Mouse (Mus musculus): Measurements from ENCODE around the gene E2f1.

The E2f1 gene

DNA sequence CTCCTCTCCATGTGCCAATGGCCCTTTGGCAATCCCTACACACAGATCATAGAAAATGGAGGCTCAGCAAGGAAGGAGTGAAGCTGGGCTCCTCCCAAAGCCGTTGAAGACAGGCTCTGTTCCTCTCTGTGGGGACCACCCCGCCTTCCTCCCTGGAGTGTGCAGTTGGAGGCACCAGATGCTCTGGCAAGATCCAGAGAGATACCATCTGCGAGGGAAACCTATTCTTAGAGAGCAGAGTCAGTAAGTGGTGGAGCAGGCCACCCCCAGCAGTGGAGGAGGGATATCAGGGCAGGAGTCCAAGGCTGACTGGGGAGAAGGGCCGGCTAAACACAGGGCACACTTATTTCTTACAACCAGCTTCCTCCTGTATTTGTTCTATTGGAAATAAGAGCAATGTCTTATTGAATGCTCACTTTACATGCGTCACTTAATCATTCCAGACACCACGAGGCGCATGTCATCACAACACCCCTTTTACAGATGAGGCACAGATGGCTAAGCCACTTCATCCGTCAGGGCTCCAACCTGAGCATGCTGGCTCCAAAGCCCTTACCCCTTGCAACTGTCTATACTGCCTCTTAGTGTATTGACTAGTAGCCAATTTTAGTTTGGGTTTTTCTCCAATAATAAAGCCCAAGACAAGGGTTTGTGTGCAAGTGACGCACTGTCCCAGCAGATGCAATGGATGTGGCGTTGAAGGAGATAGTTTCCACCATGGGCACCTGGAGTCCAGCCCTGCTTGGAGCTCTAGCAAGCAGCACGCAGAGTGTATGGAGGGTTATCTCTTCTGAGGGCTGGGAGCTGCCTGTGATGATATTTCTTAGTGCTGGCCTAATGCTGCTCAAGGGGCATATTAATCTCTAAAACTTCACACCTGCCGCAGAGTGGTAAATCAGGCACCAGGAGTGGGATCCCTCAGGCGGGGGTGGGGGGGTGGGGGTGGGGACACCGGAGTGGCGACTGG, 14.5 kb upstream of the E2f1 start:
- no peak for DNase-seq (ENCODE audit: low read depth, low spot score)

DNA sequence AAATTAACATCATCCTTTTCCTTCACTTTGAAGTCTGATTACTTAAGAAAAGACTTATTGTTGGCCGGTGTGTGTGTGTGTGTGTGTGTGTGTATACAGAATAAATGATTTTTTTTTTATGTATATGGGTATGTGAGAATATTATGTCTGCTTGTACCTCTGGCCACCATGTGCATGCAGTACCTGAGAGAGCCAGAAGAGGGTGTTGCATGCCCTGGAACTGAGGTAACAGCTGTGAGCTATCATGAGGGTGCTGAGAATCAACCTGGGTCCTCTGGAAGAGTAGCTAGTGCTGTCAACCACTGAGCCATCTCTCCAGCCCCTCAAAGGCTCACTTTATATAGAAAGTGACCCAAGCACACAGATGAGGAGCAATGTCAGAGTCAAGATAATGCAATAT, 11.7 kb upstream of the E2f1 start:
- no peak for DNase-seq (ENCODE audit: low read depth, low spot score)

DNA sequence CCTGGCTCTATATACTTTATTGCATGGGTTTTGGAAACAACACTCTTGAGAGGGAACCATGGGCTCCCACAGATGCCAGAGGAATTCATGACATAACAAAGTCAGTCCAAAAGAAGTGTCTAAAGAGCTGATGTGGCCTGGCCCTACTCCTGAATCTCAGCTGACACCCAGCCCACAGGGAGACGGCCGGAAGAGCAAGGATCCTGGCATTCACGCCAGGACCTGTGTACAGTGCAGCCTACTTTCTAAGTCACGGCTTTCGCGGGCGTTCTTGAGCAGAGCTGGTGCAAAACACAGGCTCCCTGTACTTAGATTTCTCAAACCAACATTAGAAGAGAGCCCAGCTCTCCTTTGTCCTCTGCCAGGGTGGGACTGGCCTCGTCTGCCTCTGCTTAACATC, 10.9 kb upstream of the E2f1 start:
- DNase-seq (ENCODE audit: low read depth, low spot score): peak; percentile 26

DNA sequence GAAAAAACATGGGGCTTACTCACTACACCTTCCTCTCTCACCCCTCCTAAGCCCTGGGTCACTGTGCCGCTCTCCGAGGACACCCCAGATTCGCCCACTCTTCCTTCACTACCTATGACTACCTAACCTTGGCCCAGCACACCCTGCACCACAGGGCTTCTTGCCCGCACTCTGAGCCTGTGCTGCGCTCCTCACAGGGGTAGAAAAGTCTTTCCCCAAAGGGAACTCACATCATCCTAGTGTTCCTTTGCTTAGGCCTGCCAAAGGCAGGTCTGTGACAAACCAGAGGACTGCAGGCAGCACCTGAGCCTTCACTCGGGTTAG, 8.0 kb upstream of the E2f1 start:
- DNase-seq (ENCODE audit: low read depth, low spot score): no peak

DNA sequence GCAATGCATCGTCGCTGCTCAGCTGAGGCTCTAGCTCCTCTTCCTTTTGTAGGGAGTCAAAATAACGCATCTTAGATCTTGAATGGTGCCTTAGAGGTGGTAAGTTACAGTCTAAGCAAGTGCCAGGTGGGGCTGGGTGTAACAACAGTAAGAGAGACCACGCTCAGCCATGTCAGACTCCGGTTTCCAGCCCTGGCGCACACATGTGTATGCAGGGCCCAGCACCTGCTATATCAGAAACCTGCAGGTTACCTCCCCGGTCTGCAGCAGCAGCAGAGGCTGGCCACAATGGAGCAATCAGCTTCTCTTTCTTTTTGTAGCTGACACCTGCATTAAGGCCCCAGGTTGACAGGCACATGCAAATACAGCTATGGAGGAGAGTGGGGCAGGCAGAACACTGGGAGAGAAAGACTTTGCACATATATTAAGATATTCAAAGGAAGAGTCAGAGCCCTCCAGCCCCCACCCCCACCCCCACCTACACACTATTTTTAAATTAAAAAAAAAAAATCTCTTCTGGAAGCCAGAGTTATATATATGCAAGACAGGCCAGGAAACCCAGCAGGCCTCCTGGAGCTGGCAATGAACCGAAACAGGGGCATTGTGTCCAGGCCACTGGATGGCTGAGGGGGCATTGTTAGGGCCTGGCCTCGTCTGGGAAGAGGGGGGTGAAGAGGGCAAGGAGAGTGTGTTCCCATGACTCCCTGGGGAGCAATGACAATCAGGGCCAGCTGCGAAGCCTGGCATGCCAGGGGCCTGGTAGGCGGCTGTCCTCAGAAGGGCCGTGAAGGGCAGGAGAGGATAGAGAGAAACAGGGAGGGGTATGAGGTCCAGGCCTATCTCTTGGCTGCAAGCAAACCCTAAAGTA, 7.4 kb upstream of the E2f1 start:
- no peak for DNase-seq (ENCODE audit: low read depth, low spot score)

DNA sequence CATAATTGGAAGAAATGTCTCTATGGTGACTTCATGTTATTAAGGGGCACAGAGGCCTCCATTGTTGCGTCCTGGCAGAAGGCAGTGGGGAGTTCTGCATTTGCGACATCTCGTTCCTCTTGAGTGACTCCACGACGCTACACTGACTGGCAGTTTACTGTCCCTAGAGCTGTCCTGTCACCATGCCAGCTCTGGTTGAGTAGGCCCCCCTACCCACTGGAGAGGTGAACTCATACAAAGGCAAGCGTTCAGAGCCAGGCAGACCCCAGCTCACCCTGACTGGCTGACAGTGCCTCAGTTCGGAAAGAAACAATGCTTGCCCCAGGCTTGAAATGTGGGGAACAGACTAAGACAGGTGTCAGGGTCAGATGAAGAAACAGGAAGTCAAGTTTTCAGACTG, 4.6 kb upstream of the E2f1 start:
- no peak for DNase-seq (ENCODE audit: low read depth, low spot score)

DNA sequence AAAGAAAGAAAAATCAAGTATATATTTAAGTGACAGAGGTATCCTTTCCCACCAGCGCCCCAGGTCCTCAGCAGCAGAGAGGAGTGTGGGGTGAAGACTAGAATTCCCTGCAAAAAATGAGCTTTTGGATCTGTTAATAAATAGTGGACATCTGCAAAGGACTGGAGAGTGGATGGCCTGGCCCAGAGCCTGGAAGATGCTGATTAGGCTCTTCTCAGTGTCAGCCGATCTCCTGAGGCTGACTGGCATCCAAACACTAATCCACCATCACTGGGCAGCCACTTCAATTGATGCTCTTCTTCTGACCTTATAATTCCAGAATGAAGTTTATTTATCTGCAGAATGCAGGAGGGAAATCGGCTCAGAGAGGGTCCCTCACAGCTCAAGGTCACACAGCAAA, 3.3 kb upstream of the E2f1 start:
- DNase-seq (ENCODE audit: low read depth, low spot score): no peak

DNA sequence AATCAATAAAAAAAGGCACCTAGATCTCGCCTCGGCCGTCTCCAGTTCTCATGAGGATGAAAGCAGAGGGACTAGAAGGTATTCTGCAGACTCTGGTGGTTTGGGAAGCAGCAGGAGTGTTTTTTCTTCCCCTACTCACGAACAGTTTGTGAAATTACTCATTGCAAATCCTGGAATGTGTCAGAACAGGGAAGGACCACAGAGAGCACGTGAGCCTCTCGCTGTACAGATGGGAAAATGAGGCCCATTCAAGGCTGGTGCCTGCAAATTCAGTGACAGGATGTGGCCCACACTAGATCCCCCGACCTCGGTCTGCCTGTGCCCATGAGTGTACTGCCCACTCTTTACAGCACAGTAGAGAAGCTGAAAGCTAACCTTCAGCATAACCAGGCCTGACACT, 2.3 kb upstream of the E2f1 start:
- peak; percentile 64 for DNase-seq (ENCODE audit: low read depth, low spot score)

DNA sequence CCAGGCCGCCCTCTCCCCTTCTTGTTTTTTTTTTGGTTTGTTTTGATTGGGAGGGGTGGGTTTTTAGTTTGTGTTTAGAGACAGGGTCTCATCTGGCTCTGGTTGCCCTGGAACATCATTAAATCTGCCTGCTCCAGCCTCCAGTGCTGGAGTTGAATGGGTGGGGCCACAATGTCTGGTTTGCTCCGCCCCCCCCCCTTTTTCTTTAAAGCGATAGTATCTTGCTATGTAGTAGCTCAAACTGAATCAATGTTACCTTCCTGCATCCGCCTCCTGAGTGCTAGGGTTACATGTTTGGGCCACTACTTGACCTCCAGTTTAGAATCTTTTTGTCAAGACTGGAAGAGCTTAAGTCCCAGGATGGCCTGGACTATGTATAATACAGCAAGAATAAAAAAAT, 1.6 kb upstream of the E2f1 start:
- DNase-seq (ENCODE audit: low read depth, low spot score): peak; percentile 57

DNA sequence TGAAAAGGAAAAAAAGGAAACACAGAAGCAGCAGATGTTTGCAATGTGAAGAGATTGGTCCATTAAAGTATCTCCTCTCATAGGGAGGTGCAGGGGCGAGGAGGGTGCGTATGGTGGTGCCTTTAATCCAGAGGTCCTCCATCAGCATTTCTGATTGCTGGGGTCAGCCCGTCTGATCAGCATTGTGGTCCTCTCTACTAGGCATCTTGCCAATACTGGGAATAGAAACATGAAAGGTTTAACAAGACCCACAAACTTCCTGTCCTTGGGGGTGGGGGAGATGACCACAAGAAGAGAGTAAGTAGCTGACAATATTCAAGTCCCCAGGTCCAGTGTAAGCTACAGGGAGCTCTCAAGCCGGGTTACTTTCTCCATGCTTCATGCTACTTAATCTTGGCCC, 974 bp upstream of the E2f1 start:
- peak; percentile 51 for DNase-seq (ENCODE audit: low read depth, low spot score)

DNA sequence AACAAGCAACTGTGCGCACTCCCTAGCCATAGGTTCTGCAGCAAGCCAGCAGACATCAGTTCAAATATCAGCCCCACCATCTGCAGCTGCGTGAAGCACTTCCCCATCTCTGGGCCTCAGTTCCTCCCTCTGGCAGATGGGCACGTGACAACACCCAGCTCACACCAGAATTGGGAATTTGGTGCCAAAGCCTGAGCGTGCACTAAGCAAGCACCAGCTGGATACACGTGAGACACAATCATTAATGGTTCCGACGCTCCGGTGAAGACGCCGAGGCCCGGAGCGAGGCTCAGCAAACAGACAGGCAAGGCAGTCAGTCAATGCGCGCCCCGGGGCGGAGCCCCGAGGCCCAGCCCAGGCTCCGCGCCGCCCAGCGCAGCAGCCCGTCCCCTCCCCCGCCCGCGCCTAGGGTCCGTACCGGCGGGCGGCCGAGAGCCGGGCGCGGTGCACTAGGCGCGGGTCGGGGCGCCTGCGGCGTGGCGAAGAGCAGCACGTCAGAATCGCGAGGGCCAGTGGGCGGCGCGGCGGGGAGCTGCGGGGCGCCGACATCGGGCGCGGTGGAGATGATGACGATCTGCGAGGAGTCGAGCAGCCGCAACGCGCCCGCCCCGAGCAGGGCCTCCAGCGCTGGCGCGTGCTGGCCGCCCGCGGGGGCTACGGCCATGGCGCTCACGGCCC, 482 bp downstream of the E2f1 start:
- DNase-seq (ENCODE audit: low read depth, low spot score): peak; percentile 79

DNA sequence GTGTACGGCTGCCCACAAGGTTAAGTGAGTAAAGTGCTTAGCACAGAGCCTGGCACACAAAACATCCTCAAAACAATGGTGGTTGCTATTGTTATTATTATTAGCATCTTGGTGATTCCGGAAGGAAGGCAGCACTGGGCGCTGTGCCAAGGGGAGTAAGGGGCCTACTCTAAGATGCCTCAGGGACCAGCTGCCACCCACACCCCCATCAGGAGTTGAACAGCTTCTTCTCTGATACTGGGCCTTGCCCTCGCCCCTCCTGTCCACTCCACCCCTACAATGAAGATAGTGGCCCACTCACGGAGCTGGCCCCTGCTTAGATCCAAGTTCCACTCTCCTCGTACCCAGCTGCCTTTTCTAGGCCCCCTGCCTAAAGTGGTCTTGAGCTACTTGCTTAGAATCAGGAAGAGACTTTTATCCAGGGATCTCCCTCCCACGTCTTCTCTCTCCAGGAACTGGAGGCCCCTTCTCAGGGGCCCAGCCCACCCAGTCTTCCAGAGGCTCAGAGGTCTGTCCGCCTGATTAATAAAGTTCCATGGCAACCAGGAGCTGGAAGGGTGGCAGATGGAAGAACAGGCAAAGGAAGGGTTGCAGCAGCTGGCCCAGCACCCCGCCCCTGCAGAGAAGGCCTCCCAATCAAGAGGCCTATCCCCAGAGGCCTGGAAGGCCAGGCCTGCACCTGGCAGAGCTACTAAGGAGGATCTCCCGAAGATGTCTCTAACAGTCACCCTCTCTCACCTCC, 1.2 kb downstream of the E2f1 start:
- peak; percentile 56 for DNase-seq (ENCODE audit: low read depth, low spot score)

DNA sequence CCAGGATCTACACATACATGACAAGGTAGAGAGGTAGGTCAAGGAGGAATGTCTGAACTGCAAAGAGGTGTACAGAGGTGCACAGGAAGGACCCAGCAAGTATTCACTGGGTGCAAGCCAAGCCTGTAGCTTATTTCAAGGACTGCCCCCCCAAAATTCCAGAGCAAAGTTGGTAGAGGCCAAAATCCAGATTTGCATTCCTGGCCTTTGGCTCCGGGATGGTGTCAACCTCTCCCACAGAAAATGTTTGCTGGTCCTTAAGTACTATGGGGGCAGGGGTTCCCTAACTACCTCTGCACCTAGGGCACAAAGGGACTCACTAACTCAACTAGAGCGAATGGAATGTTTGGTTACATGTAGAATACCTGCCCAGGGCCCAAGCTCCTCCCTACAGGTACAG, 1.9 kb downstream of the E2f1 start:
- DNase-seq (ENCODE audit: low read depth, low spot score): peak; percentile 38

DNA sequence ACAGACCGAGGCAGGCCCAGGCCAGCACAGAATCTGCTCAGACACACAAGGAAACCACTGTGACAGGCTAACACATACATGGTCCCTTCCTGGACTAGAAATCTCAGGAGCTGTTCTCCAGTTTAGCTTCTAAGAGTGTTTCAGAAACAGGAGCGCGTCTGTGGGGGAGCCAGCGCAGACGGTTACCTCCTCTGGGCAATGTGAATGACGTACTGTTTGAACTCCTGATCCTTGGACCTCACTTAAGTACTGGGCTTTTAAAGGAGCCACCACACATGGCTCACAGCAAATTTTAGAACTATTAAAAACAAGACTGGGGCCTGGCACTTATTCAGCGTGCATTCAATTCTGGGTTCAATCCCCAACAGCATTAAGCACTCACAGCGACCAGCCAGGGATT, 3.1 kb downstream of the E2f1 start:
- no peak for DNase-seq (ENCODE audit: low read depth, low spot score)

DNA sequence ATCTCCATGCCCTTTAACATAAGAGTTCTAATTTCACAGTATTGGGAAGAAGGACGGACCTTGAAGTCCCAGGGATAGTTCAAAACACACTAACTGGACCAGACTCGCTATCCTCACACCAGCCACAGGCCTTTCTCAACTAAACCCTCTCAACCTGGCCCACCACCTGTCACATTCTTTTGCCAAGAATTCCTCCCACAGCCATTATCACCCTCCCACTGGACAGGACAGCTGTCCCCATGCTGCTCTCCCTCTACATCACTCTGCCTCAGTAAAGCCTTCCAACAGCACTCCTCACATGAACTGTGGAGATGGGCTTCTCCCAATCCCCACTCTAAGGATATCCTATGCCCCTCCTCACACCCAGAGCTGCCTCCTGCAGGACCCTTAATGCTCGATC, 4.1 kb downstream of the E2f1 start:
- DNase-seq (ENCODE audit: low read depth, low spot score): no peak

DNA sequence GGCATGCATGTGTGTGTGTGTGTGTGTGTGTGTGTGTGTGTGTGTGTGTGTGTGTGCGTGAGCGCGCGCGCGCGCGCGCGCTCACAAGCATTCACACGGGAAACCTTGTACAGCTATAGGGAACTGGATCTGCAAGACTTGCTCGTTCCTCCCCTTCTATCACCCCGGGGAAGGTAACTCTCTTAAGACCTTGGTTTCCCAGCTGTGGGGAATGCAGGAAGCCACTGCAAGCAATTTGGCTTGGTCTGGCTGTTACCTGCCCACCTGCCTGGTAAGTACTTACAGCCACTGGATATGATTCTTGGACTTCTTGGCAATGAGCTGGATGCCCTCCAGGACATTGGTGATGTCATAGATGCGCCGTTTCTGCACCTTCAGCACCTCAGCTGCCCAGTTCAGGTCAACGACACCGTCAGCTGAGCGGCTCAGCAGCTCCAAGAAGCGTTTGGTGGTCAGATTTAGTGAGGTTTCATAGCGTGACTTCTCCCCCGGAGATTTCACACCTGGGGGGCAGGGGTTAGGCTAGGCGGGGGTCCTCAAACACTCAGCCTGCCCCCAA, 6.0 kb downstream of the E2f1 start:
- no peak for DNase-seq (ENCODE audit: low read depth, low spot score)

DNA sequence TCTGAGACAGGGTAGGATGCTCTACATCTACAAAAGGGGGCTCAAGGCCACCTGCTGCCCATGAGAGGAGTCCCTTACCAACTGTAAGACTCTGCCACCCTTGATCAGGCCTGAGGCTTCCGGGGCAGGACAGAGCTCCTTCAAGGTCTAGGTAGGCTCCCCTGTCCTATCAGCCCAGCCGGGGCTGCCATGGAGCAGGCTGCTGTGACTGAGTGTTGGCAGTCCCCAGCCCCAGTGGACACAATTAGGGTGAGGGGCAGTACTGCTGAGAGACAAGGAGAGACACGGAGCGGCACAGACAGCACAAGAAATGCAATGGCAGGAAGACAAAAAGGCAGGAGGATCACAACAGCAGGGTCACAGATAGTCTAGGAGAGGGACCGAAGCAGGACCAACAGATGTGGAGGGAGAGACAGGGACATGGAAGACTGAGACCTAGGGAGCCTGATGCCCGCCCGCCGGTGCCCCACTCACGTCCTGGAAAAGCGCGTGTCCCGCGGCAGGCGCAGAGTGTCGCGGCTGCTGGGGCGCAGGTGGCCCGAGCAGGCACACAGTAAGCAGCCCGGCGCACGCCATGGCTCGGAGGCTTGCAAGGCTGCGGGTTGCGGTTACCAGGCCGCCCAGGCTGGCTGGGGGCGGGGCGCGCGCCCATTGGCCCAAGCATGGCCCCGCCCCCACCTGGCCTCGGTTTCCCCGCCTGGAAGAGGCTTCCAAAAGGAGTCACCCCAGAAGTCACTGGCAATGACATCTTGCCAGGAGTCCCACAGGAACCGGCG, 11.2 kb downstream of the E2f1 start, which contains the start of gene Necab3:
Gene Necab3 (minus strand): TSS at position 627 of the 776 bp plus-strand sequence.
- no peak for DNase-seq (ENCODE audit: low read depth, low spot score)

DNA sequence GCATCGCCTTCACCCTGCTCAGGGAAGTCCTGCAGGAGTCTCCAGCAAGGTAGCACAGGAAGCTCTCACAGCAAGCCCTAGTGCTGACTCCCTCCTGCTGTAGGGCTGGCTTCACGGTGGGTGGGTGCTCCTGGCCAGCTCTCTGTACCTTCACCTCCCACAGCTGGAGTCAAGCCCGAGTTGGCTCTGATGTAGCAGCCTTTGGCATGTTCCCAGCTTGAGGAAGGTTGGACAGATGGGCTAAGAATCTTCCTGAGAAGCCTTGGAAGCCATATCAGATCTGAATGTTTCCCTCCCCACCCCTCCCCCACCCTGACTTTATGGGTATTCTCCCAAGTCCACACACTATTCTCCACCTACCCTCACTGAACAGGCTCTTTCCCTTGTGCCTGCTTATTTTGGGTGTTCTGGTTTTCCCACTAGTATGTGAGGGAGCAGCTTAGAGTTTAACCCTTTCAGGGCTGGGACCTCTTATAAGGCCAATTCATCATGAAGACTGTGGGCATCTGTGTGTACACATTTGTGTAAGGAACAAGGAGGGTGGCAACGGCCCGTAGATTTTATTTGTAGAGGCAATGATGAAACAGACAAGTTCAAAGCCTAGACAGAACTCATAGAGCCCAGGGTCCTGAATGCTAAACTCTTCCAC, 12.4 kb downstream of the E2f1 start:
- DNase-seq (ENCODE audit: low read depth, low spot score): peak; percentile 40

DNA sequence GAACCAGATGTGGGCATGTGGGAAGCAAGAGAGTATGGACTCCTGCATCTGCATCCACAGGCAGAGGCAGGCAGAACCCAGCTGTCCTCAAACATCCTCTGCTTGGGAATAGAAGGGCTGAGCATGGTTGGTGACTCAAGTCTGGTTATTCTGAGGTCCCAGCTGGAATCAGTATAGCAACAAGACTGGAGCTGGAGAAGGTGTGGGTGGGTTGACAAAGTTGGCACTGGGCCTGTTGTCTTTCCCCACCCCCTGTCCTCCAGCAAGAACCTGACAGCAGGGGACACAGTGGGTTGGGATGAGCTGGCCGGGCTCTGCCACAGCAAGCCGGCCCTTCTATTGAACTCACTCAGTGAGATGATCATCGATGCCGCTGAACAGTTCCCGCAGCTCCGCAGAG, 14.5 kb downstream of the E2f1 start:
- no peak for DNase-seq (ENCODE audit: low read depth, low spot score)

DNA sequence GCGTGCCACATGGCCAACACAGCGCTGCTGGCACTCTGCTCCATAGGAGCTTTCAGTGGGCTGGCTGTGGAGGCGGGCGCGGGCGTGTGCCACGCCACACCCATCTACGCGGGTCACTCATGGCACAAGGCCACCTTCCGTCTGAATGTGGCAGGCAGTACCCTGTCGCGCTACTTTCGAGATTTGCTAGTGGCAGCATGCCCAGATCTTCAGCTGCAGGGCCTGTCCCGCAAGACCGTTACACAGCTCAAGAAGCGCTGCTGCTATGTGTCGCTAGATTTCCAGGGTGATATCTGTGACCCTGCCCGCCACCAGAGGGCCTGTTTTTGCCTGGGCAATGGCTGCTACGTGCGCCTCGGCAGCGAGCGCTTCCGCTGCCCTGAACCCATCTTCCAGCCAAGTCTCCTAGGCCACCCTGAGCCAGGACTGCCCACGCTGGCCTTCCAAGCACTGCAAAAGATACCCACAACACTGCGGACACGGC, 17.2 kb downstream of the E2f1 start:
- peak; percentile 23 for DNase-seq (ENCODE audit: low read depth, low spot score)
